Mouse (Mus musculus) liver, embryonic 14.5 days (tissue): ENCODE measurements around the gene Stil. TPM values are rescaled to one million over a fixed set of nuclear protein-coding genes. Genes with fewer than 3 reads are reported as not detected.

Source experiments
- ATAC-seq: fragments of 200-750 bp; cut with Nextera tagmentation; 2 replicates; pipeline ENCODE4 v1.8.0; 2017; ENCODE audit warnings: moderate number of reproducible peaks, mild to moderate bottlenecking, moderate library complexity; ENCODE audit not compliant: insufficient read depth
- DNase-seq, 3 experiments: peaks; one replicate each; pipeline ENCODE4 v3.0.0-alpha.2; 2012 to 2013; ENCODE audit warnings: low read depth in 3 of 3, low spot score in 3 of 3
- H3K27ac ChIP-seq: fragments of 300-500 bp; sonication (generic); 2 replicates; pipeline ENCODE4 v1.5.1; 2014; ENCODE audit warnings: moderate library complexity, mild to moderate bottlenecking, control low read depth, inconsistent platforms
- H3K27me3 ChIP-seq: fragments of 300-500 bp; sonication (generic); 2 replicates; pipeline ENCODE4 v1.6.1; 2014; ENCODE audit warnings: mild to moderate bottlenecking, low read length, moderate library complexity; ENCODE audit not compliant: control insufficient read depth, insufficient read depth
- H3K36me3 ChIP-seq: fragments of 300-500 bp; sonication (generic); replicated peaks from 2 replicates; pipeline ENCODE4 v1.6.1; 2014; ENCODE audit warnings: low read depth; ENCODE audit not compliant: control insufficient read depth, insufficient read depth
- H3K4me1 ChIP-seq, 2 experiments: fragments of 200-500 bp in 1 of 2; fragments of 300-500 bp in 1 of 2; sonication (generic) in 1 of 2; replicated peaks; 2 replicates each; pipeline ENCODE4 v1.6.1; 2012 to 2014; ENCODE audit warnings: antibody characterized with exemption in 1 of 2, inconsistent platforms in 1 of 2, low read length in 1 of 2; ENCODE audit not compliant: control insufficient read depth in 2 of 2, insufficient read depth in 2 of 2
- H3K4me2 ChIP-seq: fragments of 300-500 bp; sonication (generic); 2 replicates; pipeline ENCODE4 v1.6.1; 2014; ENCODE audit warnings: low read depth, mild to moderate bottlenecking, control low read depth, moderate library complexity
- H3K4me3 ChIP-seq, 2 experiments: fragments of 200-500 bp in 1 of 2; fragments of 300-500 bp in 1 of 2; sonication (generic) in 1 of 2; 2 replicates each; pipeline ENCODE4 v1.5.1; 2012 to 2014; ENCODE audit warnings: low read depth in 2 of 2, low read length in 2 of 2, mild to moderate bottlenecking in 2 of 2, control low read depth in 1 of 2, inconsistent platforms in 1 of 2, moderate library complexity in 1 of 2; ENCODE audit not compliant: insufficient read depth in 1 of 2
- H3K9ac ChIP-seq: fragments of 300-500 bp; sonication (generic); replicated peaks from 2 replicates; pipeline ENCODE4 v1.6.1; 2014; ENCODE audit warnings: mild to moderate bottlenecking, control low read depth, moderate library complexity
- H3K9me3 ChIP-seq: fragments of 300-500 bp; sonication (generic); 2 replicates; pipeline ENCODE4 v1.6.1; 2016; ENCODE audit warnings: low read length, mixed read lengths; ENCODE audit not compliant: control insufficient read depth
- CTCF ChIP-seq: IDR thresholded peaks from 2 replicates; pipeline ENCODE4 v1.5.1; 2016; ENCODE audit warnings: antibody characterized with exemption, low read depth, control low read depth
- EP300 ChIP-seq: IDR thresholded peaks from 2 replicates; pipeline ENCODE4 v1.6.1; 2016; ENCODE audit warnings: antibody characterized with exemption, low read depth
- WGBS: fragments of 180-500 bp; shearing (Covaris S2); extraction: QIAGEN DNeasy Blood & Tissue Kit; methylation state at CpG from one replicate; pipeline ENCODE4 v1.1.7; 2014; ENCODE audit not compliant: insufficient replicate concordance; 5-methylcytosine and 5-hydroxymethylcytosine counted together
- polyA plus RNA-seq, 2 experiments: library from polyadenylated mRNA; depleted of rRNA in 1 of 2; stranded (reverse) in 1 of 2; unstranded in 1 of 2; fragments of >200 nt; fragmentation: Nextera tagmentation in 1 of 2; extraction: Ambion mirVana in 1 of 2; gene quantifications; 2 replicates each; pipeline versions ENCODE4 v1.2.1 to v1.2.3; 2012 to 2014

Stil gene
- polyA plus RNA-seq, 2 experiments = 8.7 to 12.9 TPM

GRCm38 (mm10) chr4:115052343-115053005, 52.5 kb downstream of the Stil start:
- H3K4me3 ChIP-seq = peak overlapping the region; percentile 18 to 44
- H3K27me3 ChIP-seq = no peaks in the 10 kb centered on the region; the same call in 1 of the 2 replicates
- peaks cover 70% of the 10 kb centered on the region in 2 experiments for H3K4me1 ChIP-seq
- 5% methylated on average over 36 of the region's 36 CpGs for WGBS
- peak overlapping the region; percentile 76 for H3K4me2 ChIP-seq
- DNase-seq (no peak), ATAC-seq (no peak)
- H3K36me3 ChIP-seq = no peaks in the 10 kb centered on the region
- peak overlapping the region; percentile 83 for H3K9ac ChIP-seq
- TF ChIP-seq CTCF (no peak), EP300 (no peak)
- peak overlapping the region; percentile 62 for H3K27ac ChIP-seq
- no peaks in the 10 kb centered on the region for H3K9me3 ChIP-seq

GRCm38 (mm10) chr4:115055044-115055443, 55.1 kb downstream of the Stil start:
- DNase-seq (no peak), ATAC-seq (no peak)
- H3K4me3 ChIP-seq = no peak overlapping the region
- H3K9ac ChIP-seq = peak overlapping the region; percentile 100
- H3K27me3 ChIP-seq = peaks cover 3% of the 10 kb centered on the region
- peak overlapping the region; percentile 93 for H3K27ac ChIP-seq
- 11% methylated on average over 2 of the region's 2 CpGs for WGBS
- H3K4me2 ChIP-seq = peak overlapping the region; percentile 100
- no peak for TF ChIP-seq EP300
- H3K4me1 ChIP-seq = peaks cover 45 to 46% of the 10 kb centered on the region in 2 experiments
- peaks cover 2% of the 10 kb centered on the region for H3K36me3 ChIP-seq
- no peaks in the 10 kb centered on the region for H3K9me3 ChIP-seq

GRCm38 (mm10) chr4:115055691-115056090, 55.7 kb downstream of the Stil start:
- 43% methylated on average over 3 of the region's 3 CpGs for WGBS
- Histone ChIP-seq H3K4me1 (peaks cover 43 to 45% of the 10 kb centered on the region in 2 experiments), H3K4me2 (peak overlapping the region; percentile 100), H3K9ac (peak overlapping the region; percentile 100), H3K27me3 (peaks cover 8% of the 10 kb centered on the region), H3K4me3 (peak overlapping the region in 1 of 2 experiments; percentile 98; a peak in 2 of 4 replicates), H3K36me3 (peaks cover 8% of the 10 kb centered on the region), H3K9me3 (no peaks in the 10 kb centered on the region), H3K27ac (peak overlapping the region; percentile 93)
- ATAC-seq = no peak
- DNase-seq = no peak
- TF ChIP-seq CTCF (no peak), EP300 (no peak)

GRCm38 (mm10) chr4:115056371-115056920, 56.5 kb downstream of the Stil start, which contains the start of gene Tal1:
Gene Tal1, plus strand, starts transcription at chr4:115056426.
- DNase-seq (peak; percentile 86 to 89 (median 87)), ATAC-seq (peak; percentile 83)
- Histone ChIP-seq H3K27ac (peak within 1 kb of the TSS; percentile 93), H3K27me3 (peaks cover 8% of the 10 kb centered on the region), H3K9ac (peak within 1 kb of the TSS; percentile 100), H3K36me3 (peaks cover 14% of the 10 kb centered on the region), H3K9me3 (no peaks in the 10 kb centered on the region), H3K4me1 (peaks cover 38 to 41% of the 10 kb centered on the region in 2 experiments), H3K4me2 (peak within 1 kb of the TSS; percentile 100), H3K4me3 (peak within 1 kb of the TSS; percentile 93 to 98)
- TF ChIP-seq CTCF (no peak), EP300 (peak; percentile 94)
- WGBS = under 1% methylated on average over 60 of the region's 60 CpGs

GRCm38 (mm10) chr4:115056921-115057673, 57.1 kb downstream of the Stil start:
- ATAC-seq = peak; percentile 45
- peak overlapping the region; percentile 93 to 98 for H3K4me3 ChIP-seq
- peaks cover 34 to 36% of the 10 kb centered on the region in 2 experiments for H3K4me1 ChIP-seq
- 1% methylated on average over 48 of the region's 48 CpGs for WGBS
- peak overlapping the region; percentile 100 for H3K9ac ChIP-seq
- TF ChIP-seq CTCF (no peak), EP300 (no peak)
- H3K36me3 ChIP-seq = peaks cover 14% of the 10 kb centered on the region
- peak overlapping the region; percentile 93 for H3K27ac ChIP-seq
- no peaks in the 10 kb centered on the region for H3K9me3 ChIP-seq
- DNase-seq = no peak
- H3K4me2 ChIP-seq = peak overlapping the region; percentile 100
- peaks cover 8% of the 10 kb centered on the region for H3K27me3 ChIP-seq
